Mouse (Mus musculus) olfactory bulb, adult 2 months (tissue): ENCODE measurements at regions not wholly inside any gene's neighbourhood (a gene's known extent, or its start where the extent isn't known, plus 50 kb on each side); places are given as distances from the start of the nearest gene placed in this dataset.

Source experiments
- CTCF ChIP-seq: fragments of 200-500 bp; IDR thresholded peaks from 2 replicates; pipeline ENCODE4 v1.5.1; 2012; ENCODE audit warnings: low read depth, mild to moderate bottlenecking, low read length, moderate library complexity; ENCODE audit not compliant: insufficient read depth
- POLR2A ChIP-seq: fragments of 200-500 bp; IDR thresholded peaks from 2 replicates; pipeline ENCODE4 v1.6.1; 2012; ENCODE audit warnings: mild to moderate bottlenecking, low read depth, low read length, moderate library complexity; ENCODE audit not compliant: insufficient read depth

DNA sequence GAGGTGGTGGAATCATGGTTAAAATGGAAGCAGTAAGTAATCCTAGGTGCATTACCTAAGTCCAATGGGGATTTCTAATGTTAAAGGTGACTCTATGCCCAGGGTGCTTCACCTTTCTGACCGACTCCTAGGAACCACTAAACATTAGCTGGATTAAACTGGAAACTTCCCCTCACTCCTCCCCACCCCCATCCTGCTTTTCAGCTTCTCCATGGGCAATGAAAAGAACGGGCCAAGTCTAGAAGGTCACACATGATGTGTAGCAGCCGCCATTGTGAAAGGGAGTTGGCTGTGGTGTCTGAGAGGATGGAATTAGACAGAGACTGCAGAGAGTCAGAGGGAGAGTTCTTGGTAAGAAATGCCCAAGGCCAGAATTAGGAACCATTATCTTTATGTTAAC is 479.8 kb downstream of the Ptprc start:
- TF ChIP-seq CTCF (no peak), POLR2A (no peak)
